Mouse (Mus musculus) urinary bladder, postnatal 10 days (tissue): ENCODE results near the gene Pdia6.

ENCODE experiments used
- DNase-seq: peaks from one replicate; pipeline ENCODE4 v3.0.0; 2022; ENCODE audit warnings: low spot score

Pdia6 gene

DNA sequence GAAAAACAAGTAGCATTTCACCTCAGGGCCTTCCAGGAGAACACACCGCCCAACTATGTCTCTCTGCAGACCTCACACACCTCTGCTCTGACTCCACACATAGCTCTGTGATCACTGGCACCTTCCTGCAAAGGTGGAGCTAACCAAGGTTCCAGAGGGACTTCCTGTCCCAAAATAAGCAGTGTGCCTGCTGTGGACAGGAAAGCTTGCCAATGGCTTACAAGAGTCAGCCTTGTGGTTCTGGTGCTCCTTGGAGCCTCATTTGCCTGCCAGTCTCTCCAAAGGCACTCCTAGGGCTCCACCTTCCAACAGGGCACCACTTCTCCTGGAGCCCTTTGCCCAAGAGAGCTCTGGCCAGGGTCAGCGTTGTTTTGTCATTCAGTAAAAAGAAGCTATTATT lies 1.5 kb upstream of the Pdia6 start:
- no peak for DNase-seq

DNA sequence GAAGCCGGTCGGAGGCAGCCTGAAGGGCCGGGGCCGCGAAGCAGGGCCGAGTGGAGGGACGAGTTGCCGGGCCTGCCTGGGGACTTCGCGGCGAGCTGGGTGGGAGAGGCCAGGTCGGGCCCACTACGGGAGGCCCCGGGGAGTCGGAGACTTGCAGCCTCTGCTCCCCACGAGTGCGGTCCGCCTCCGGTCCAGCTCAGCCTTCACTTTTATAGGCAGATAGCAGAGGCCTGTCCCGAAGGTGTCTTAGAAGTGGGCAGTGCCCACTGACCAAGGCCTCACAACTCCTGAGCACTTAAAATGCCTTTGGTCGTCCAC lies 287 bp downstream of the Pdia6 start:
- no peak for DNase-seq

DNA sequence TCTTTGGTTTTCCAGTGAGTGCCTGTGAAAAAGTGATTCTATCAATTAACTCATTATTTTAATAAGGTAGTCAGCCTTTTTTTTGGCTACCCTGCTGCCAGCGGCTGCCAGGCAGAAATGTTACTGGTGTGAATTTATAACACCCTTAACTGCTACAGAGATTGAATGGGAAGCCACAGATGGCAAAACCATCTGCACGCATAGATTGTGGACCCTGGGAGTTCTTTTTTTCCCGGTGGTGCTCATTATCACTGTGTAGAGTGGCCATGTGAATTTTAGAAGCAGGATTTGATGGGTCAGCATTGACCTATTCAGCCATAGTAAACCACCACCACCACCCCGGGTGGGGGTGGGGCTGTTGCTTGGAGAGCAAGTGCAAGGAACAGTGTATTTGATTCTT lies 971 bp downstream of the Pdia6 start:
- DNase-seq, result no peak

DNA sequence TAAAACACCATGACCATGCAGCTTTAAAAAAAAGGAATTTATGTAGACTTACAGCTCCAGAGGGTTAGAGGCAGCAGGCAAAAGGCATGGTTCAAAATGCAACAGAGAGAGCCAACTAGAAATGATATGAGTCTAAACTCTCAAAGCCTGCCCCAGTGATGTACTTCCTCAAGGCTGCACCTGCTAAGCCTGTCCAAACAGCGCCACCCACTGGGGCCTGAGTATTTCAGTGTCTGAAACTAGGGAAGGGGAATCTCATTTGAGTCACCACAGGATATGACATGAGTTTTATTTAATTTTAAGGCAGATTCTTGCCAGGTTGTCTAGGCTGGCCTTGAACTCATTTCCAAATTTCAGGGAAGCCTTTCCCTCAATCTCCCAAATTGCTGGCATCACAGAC lies 4.9 kb downstream of the Pdia6 start:
- no peak for DNase-seq

DNA sequence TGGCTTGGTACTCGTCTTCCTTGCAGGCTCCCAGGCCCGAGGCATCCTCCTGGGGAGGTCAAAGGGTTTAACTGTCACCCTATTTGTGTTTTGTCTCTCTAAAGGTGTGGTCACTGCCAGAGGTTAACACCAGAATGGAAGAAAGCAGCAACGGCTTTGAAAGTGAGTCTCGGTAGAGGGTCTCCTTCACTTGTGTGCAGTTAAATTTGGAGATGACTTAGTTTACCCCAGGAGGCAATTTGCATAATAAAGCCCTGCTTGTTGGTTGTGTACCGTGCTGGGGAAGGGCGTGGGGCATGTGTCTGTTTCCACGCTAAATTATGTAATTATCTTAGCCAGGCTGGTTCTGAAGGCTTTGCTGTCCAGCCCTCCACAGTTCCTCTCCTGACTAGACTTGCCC lies 7.5 kb downstream of the Pdia6 start:
- no peak for DNase-seq

DNA sequence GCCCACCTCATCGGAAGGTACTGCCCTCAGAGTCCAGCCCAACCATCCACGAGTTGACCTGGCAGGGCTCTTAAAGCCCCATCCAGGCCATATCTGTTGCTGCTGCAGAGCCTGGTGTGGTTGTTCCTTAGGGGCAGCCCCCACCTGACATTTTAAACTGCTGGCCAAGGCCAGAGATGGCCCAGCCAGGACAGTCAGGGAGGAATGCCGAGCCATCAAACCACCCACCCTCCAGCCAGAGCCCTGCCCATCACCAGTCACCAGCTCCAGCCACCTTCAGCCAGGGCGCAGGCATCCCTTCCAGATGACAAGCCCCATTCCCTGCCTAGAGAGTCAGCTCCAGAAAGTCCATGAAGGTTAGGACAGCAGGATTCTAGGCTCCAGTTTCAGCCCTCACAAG lies 22.2 kb downstream of the Pdia6 start:
- no peak for DNase-seq

DNA sequence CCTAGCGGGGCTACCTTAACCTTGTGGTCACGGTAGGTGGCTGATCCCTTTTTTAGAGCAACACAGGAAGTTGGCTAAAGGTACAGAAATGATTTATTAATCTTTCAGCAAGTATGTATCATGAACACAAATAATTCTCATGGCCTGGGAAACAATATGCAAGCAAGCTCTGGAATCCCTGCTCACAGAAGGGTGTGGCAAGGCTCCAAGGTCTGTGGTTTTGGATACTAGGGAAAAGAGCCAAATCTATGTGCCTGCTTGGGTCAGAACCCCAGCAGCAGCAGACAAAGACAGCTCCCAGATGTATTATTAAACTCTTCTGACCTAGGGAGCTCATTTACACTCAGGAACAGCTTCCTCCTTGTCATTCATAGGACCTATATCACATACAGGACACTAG lies 22.7 kb downstream of the Pdia6 start:
- DNase-seq, result no peak

DNA sequence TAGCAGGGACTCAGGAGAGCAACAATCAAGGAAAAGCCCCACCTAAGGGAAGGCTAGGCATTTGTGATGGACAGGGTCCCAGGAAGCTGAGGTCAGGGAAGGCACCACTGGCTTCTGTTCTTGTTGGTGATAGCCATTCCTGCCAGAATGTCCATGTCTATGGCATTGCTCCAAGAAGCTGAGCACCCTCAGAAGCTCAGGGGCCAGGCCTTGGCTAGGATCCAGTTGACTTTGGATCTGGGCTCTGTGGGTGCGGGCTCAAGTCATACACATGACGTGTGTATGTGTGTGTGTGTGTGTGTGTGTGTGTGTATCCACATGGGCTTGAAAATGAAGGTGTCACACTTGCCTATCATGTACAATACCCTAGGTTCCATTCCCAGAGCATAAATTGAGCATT lies 23.6 kb downstream of the Pdia6 start:
- DNase-seq, result no peak

DNA sequence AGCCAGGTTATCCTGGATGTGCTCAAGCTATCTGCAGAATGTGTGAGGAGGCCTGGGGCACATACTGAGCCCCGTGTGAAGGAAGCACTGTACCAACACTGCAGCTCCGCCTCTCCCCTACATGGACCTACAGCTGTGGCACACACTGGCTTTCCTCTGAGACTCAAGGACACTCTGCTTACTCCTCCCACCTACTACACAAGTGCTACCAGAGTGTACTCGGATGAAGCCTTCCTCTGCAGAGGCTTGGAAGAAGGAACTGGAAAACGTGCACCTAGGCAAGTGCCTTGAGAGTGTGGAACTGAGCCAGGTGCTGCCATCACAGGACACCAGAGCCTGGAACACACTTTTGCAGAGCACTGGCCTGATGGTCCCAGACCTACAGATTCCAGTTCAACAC lies 24.2 kb downstream of the Pdia6 start:
- no peak for DNase-seq

DNA sequence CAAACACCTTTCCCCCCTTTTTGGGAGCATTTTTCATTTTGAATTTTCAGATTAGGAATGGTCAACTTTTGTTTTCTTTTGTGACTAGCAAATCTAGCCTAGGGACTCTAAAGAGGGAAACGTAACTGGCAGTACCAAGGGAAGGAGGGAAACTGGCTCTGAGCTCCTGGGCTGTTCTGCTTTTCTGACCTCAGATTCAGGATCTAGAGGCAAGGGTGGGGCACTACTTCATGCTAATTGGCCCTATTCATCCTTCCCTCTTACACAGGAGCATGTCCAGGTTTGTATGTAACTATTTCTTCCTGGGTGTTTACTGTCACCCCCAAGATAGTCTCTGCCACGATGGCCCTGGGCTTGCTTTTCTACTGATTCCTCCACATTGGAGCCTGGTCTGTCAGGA lies 30.6 kb downstream of the Pdia6 start:
- no peak for DNase-seq

DNA sequence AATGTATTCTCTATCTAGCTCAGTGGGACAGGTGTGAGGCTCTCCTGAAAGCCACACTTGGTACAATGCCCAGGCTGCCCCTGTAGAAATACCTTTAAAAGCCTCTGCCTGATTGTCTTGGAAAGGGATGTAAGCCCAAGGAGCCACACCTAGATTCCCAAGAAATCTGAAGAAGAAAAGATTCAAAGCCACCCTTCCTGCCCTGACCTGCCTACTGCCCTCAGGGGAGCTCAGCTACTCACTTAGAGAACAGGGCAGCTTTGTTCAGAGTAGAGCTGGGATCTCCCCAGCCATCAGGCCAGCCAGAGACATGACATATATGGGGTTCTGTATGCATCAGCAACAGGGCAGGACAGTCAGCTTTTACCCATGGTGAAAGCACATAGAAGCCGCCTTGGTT lies 33.6 kb downstream of the Pdia6 start:
- no peak for DNase-seq

DNA sequence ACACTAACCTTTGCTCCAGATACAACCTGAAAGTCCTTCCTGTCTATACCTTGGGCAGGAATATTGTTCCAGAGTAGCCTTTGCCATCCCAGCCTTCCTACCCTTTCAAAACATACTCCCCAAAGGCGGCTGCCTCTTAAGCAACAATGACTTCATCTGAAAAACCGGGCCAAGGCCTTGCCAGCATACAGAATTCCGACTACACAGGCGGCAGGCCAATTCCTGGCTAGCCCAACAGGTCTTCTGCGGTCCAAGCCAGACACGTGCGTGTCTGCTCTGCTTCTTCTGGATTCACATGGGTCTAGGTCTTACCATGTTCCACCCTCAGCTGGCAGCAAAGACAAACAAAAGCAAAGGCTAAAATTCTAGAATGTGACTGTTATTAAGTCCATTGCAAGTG lies 39.1 kb downstream of the Pdia6 start:
- no peak for DNase-seq

DNA sequence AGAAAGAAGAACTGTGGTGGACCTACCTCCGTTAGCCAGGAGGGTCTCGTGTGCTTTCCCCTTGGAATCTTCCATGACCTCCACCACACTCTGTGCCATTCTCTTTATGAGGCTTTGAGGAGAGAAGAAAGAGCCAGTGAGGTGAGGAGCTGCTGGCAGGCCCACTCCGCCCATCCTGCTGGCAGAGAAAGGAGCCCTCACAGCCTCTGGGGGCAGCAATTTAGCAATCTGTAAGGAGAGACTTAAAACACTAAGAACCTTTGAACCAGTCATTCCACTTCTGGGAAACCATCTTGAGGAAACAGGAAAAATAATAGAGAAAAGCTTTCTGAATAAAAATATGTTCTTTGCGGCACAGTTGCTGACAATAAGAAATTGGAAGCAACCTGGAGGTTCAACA lies 41.9 kb downstream of the Pdia6 start:
- no peak for DNase-seq

DNA sequence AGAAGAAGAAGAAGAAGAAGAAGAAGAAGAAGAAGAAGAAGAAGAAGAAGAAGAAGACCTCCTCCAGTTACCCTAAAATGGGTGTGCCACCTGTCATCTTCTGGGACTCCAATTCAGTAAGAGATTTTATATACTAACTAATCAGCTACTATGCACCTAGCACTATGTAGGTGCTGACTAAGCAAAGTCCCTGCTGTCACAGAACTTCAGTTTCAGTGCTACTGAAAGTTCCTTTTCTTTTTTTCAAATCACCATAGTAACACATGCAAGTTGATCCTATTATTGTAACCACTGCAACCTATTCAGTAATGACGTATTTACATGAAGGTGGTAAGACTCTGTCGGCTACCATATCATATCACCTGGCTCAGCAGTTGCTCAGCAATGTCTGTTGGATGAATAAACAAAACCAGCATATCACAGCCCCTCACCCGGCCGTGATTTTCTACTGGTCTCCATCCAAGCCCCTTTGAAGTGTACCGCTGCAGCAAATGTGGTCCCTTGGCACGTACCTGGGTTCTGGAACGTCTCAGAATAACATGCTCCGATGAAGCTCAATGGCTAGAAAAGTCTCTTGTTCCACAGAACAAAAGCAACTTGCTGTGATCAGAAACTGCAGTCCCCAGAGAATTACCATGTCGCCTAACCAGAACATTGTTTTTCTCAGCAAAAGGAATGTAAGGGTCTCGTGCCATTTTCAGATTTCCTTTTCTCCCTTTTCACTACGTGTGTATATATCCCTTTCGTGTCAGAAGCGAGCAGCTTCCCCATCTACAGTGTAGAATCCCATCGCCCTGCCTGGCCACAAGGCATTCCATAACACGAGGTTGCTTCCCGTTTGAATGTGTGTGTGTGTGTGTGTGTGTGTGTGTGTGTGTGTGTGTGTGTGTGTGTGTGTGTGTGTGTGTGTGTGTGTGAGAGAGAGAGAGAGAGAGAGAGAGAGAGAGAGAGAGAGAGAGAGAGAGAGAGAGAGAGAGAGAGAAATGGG lies 44.8 kb downstream of the Pdia6 start:
- DNase-seq, result no peak

DNA sequence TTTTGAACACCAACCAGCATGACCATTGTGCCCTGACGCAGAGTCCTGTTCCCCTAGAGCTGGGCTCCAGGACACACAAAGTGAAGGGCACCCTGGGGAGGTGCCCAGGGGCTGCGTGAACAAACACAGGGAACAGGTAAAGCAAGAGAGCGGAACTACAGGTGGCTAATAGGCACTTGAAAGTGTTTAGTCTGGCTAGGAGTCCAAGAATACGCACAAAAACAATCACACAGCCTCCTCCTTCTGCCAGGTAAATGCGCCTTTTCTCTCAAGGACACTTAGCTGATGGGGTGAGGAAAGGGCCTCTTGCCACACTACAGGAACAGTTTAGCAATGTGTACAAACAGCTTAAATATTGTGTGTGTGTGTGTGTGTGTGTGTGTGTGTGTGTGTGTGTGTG lies 49.8 kb downstream of the Pdia6 start:
- no peak for DNase-seq

DNA sequence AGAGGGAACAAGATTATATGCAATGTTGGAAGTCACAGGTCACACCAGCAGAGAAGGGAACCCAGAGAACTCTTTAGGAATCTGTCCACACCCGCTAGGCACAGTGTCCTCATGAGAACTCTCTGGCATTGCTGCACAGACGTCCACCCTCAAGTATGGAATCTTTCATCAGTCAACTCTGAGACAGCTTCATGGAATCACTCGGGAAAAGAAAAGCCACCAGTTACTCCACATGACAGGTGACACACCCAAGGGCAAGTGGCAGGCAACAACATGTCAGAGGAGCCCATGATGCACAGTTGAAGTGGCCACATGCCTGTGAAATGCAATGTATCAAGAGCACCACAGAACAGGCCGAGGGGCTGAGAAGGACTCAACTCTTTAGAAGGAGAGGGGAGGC lies 51.6 kb downstream of the Pdia6 start:
- no peak for DNase-seq

DNA sequence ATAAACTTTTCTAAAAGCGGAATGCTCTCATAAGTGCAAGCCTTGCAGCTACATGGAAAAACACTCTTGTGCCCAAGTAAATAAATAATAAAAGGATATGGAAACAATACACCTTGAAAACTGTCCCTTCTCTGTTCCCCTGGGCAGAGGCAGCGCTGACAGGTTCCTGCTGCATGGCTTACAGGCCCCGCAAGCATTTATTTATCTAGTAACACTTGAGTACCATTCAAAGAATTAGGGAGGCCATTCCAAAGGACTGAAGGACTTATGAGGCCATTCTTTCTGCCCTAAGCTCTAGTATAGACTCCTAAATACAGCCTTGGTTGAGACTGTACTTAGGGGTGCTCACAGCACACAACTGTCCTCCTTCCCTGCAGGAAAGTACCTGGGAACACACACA lies 52.1 kb downstream of the Pdia6 start:
- DNase-seq, result no peak

DNA sequence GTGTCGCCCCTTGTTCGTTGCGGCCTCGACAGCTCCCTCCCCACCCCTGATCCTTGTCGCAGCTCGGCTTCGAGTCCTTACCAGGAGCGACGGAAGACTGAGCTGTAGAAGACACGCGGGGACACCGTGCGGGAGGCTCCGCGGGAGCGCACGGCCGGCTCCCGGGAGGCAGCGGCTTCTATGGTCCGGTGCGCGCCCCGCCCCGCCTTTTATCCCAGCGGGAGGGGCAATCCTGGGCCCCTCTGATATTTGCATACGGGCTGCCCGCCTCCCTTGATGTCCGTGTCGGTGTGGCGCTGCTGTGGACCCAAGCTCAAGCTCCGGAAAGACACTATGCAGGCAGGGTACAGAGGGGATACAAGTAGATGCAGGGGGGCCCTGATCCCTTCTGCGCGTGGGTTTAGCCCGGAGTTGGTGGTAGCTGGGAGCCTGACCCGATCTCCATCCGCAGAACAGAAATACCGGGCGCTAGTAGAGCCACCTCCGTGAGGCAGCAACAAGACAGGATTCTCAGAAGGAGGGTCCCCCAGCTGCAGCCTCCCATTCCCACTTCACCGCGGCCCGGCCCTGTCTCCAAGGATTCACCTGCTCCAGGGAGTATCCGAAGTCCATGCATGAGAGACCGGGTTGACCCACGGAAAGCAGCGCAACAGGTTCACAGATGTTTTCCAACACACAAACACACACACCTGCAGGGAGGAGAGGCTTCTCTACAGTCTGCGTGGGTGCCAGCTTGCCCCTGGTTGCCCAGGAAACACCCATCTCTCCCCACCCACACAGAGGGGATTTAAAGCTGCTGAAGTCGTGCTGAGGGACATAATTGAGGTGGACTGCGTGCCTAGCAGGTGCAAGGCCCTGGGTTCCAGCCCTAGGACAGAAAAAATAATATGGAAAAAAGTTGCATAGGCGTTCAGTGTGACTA lies 58.5 kb downstream of the Pdia6 start:
- DNase-seq, result no peak

DNA sequence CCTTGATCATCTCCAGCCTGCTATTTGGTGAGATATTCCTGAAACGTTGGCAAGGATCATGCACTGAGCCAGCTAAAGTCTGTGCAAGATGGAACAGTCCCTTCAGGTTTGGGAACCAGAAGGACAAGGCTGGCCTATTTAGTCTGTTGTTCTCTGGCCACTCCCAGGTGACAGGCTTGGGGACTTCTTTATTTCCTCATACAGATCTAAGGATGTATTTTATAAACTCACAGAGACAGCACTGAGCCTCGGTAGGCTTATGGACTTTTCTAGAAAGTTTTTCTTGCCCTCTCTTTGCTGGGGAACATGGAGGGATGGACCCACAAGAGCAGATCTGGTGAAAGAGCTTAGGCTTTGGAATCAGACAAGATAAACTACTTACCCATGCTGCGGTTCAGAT lies 62.9 kb downstream of the Pdia6 start, which contains the start of gene Atp6v1c2:
Gene Atp6v1c2, minus strand, starts transcription at position 101 of the 400 bp plus-strand sequence.
- no peak for DNase-seq

DNA sequence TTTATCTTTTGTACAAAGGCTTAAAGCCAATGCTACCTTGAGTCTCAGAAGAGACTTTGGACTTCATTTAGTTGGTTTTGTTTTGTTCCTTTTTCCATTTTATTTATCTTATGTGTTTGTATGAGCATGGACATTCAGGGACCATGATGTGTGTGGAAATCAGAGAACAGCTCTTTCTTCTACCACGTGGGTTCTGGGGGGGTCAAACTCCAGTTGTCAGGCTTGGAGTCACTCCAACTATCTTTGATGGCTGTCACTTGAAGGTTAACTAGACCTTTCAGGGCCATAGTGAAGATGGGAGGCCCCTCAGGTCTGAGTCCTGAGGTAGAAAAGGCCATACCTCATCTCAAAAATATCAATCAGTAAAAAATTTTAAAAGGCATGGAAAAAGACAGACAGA lies 67.1 kb downstream of the Pdia6 start:
- DNase-seq, result no peak
